Mouse (Mus musculus) ES-E14 (cell line): ENCODE measurements around the gene Harbi1. TPM values are rescaled to one million over a fixed set of nuclear protein-coding genes. Genes with fewer than 3 reads are reported as not detected.
A peak's percentile ranks its signal among the peaks of the same experiment; 100 is the strongest.
"Not testable (repeated sequence)": the region's sequence is repeated elsewhere in the genome, so short reads cannot be mapped to it uniquely, and the experiment has no call there.

Experiments
- DNase-seq: peaks from one replicate; pipeline ENCODE4 v3.0.0-alpha.2; 2013; ENCODE audit warnings: low read depth, low spot score
- H3K27ac ChIP-seq: 2 replicates; pipeline ENCODE4 v1.5.1; 2012; ENCODE audit warnings: low read depth, mild to moderate bottlenecking, low read length, moderate library complexity, mixed read lengths; ENCODE audit not compliant: poor library complexity, insufficient read depth, severe bottlenecking
- H3K36me3 ChIP-seq: 2 replicates; pipeline ENCODE4 v1.6.1; 2012; ENCODE audit warnings: mild to moderate bottlenecking, low read length, moderate library complexity, mixed read lengths; ENCODE audit not compliant: control insufficient read depth, poor library complexity, insufficient read depth, severe bottlenecking
- H3K4me1 ChIP-seq, 2 experiments: fragments of 150-350 bp in 1 of 2; sonication (generic) in 1 of 2; 2 replicates each; pipeline ENCODE4 v1.6.1; 2012; ENCODE audit warnings: low read length in 2 of 2, mild to moderate bottlenecking in 1 of 2, mixed read lengths in 1 of 2; ENCODE audit not compliant: control insufficient read depth in 2 of 2, insufficient read depth in 2 of 2, poor library complexity in 1 of 2
- H3K4me3 ChIP-seq, 2 experiments: fragments of 150-350 bp in 1 of 2; sonication (generic) in 1 of 2; 2 replicates each; pipeline ENCODE4 v1.5.1; 2012; ENCODE audit warnings: low read length in 2 of 2, low read depth in 1 of 2, mild to moderate bottlenecking in 1 of 2, mixed read lengths in 1 of 2; ENCODE audit not compliant: insufficient read depth in 1 of 2, poor library complexity in 1 of 2, severe bottlenecking in 1 of 2
- H3K9ac ChIP-seq: 2 replicates; pipeline ENCODE4 v1.6.1; 2012; ENCODE audit warnings: low read depth, mild to moderate bottlenecking, low read length, mixed read lengths; ENCODE audit not compliant: poor library complexity, insufficient read depth, severe bottlenecking
- H3K9me3 ChIP-seq: fragments of 150-350 bp; sonication (generic); 2 replicates; pipeline ENCODE4 v1.6.1; 2012; ENCODE audit warnings: low read depth, mild to moderate bottlenecking, low read length; ENCODE audit not compliant: control insufficient read depth, insufficient read depth
- CHD2 ChIP-seq: IDR thresholded peaks from 2 replicates; pipeline ENCODE4 v1.6.1; 2014; ENCODE audit warnings: mild to moderate bottlenecking, low read depth, low read length, inconsistent platforms
- HCFC1 ChIP-seq: IDR thresholded peaks from 2 replicates; pipeline ENCODE4 v1.6.1; 2012; ENCODE audit warnings: low read length, inconsistent platforms, borderline replicate concordance; ENCODE audit not compliant: insufficient read depth
- MAFK ChIP-seq: IDR thresholded peaks from 2 replicates; pipeline ENCODE4 v1.6.1; 2014; ENCODE audit warnings: mild to moderate bottlenecking, low read depth, low read length, inconsistent platforms; ENCODE audit not compliant: insufficient read depth
- ZC3H11A ChIP-seq: IDR thresholded peaks from 2 replicates; pipeline ENCODE4 v1.6.1; 2012; ENCODE audit warnings: low read depth, mild to moderate bottlenecking, inconsistent platforms, low read length, borderline replicate concordance
- ZNF384 ChIP-seq: IDR thresholded peaks from 2 replicates; pipeline ENCODE4 v1.6.1; 2012; ENCODE audit warnings: low read depth, low read length, inconsistent platforms
- in situ Hi-C, 2 experiments: fragments of 600-800 bp; cut with MboI; formaldehyde crosslinking; loops; one replicate each; pipeline ENCODE4 v1.15.1; 2025; ENCODE audit warnings: low sequenced_read_pairs in 2 of 2, inconsistent platforms in 1 of 2; ENCODE audit not compliant: unreplicated experiment in 2 of 2
- total RNA-seq: library from RNA; depleted of rRNA; stranded (reverse); fragments of 300-350 nt; gene quantifications from 2 replicates; pipeline ENCODE4 v1.2.3, GENCODE M21; 2012

Gene Harbi1
- total RNA-seq, 1 experiment = 17.0 TPM

- Histone ChIP-seq H3K4me3 (no peak overlapping the region), H3K4me1 (peaks cover 0 to 3% of the 10 kb centered on the region in 2 experiments; a peak in 1 of 4 replicates), H3K9me3 (no peaks in the 10 kb centered on the region), H3K27ac (no peak overlapping the region), H3K9ac (no peak overlapping the region), H3K36me3 (peaks cover 8% of the 10 kb centered on the region; the same call in 1 of the 2 replicates)
- TF ChIP-seq MAFK = no peak
- no peak for TF ChIP-seq ZC3H11A
- no peak for TF ChIP-seq ZNF384
- no peak for TF ChIP-seq HCFC1
- no peak for TF ChIP-seq CHD2
- in situ Hi-C loops = no loop called here
- no peak for DNase-seq
These were observed 4.3 kb downstream of the Harbi1 start for GRCm38 (mm10) chr2:91714921-91715320.

GRCm38 (mm10) chr2:91718276-91718675, 7.6 kb downstream of the Harbi1 start:
- no peak overlapping the region for H3K9ac ChIP-seq
- no peaks in the 10 kb centered on the region for H3K9me3 ChIP-seq
- no peak for DNase-seq
- H3K4me3 ChIP-seq = no peak overlapping the region
- TF ChIP-seq ZNF384 (no peak), HCFC1 (no peak), ZC3H11A (no peak), CHD2 (no peak), MAFK (no peak)
- H3K4me1 ChIP-seq = no peaks in the 10 kb centered on the region
- H3K27ac ChIP-seq = no peak overlapping the region
- peaks cover 7% of the 10 kb centered on the region for H3K36me3 ChIP-seq
- in situ Hi-C loops = no loop called here

GRCm38 (mm10) chr2:91723382-91723781, 12.7 kb downstream of the Harbi1 start:
- no peak overlapping the region for H3K4me3 ChIP-seq
- no peak overlapping the region for H3K9ac ChIP-seq
- H3K36me3 ChIP-seq = peaks cover 5% of the 10 kb centered on the region
- no peaks in the 10 kb centered on the region for H3K4me1 ChIP-seq
- in situ Hi-C loops = no loop called here
- no peak overlapping the region for H3K27ac ChIP-seq
- H3K9me3 ChIP-seq = no peaks in the 10 kb centered on the region
- TF ChIP-seq ZC3H11A (no peak), ZNF384 (no peak), MAFK (no peak), CHD2 (no peak), HCFC1 (no peak)
- no peak for DNase-seq

GRCm38 (mm10) chr2:91723951-91724350, 13.3 kb downstream of the Harbi1 start:
- TF ChIP-seq CHD2 (no peak), HCFC1 (no peak), MAFK (no peak), ZC3H11A (no peak), ZNF384 (peak; percentile 47; the same call in 1 of the 2 replicates)
- Histone ChIP-seq H3K9ac (no peak overlapping the region), H3K4me1 (no peaks in the 10 kb centered on the region), H3K4me3 (no peak overlapping the region), H3K9me3 (no peaks in the 10 kb centered on the region), H3K27ac (no peak overlapping the region), H3K36me3 (peaks cover 5% of the 10 kb centered on the region)
- DNase-seq = no peak
- in situ Hi-C loops = no loop called here

- DNase-seq = no peak
- Histone ChIP-seq H3K9ac (no peak overlapping the region), H3K4me1 (no peaks in the 10 kb centered on the region), H3K36me3 (peaks cover 5% of the 10 kb centered on the region), H3K4me3 (no peak overlapping the region), H3K27ac (no peak overlapping the region), H3K9me3 (no peaks in the 10 kb centered on the region)
- TF ChIP-seq HCFC1 = no peak
- no peak for TF ChIP-seq ZNF384
- TF ChIP-seq ZC3H11A = no peak
- TF ChIP-seq CHD2 = no peak
- no peak for TF ChIP-seq MAFK
- in situ Hi-C loops = no loop called here
These were observed 14.1 kb downstream of the Harbi1 start for GRCm38 (mm10) chr2:91724716-91725115.

- H3K27ac ChIP-seq, DNase-seq, H3K9me3 ChIP-seq, H3K9ac ChIP-seq, H3K4me1 ChIP-seq, H3K4me3 ChIP-seq, in situ Hi-C loops, H3K36me3 ChIP-seq: not testable (repeated sequence)
These were observed 14.8 kb downstream of the Harbi1 start for GRCm38 (mm10) chr2:91725476-91725875.
